Mouse (Mus musculus): Measurements from ENCODE around the gene Iqcn. TPM values are rescaled to one million over a fixed set of nuclear protein-coding genes. Genes with fewer than 3 reads are reported as not detected.
A peak's percentile ranks its signal among the peaks of the same experiment; 100 is the strongest.

Gene Iqcn
- polyA plus RNA-seq, 1 experiment from 2014 or later, result not detected

GRCm38 (mm10) chr8:70764026-70764425, 60.8 kb downstream of the Iqcn start:
- DNase-seq (ENCODE audit: low spot score) (no peak), ATAC-seq (ENCODE audit: insufficient read depth, low FRiP score, low TSS enrichment) (no peak)
- whole genome bisulfite sequencing, result 88% methylated on average over 8 of the region's 8 CpGs
- Histone ChIP-seq H3K4me2 (ENCODE audit: low read depth) (no peak overlapping the region), H3K4me1 (ENCODE audit: control insufficient read depth, insufficient read depth, low read length) (peaks cover 19% of the 10 kb centered on the region), H3K36me3 (ENCODE audit: control insufficient read depth, insufficient read depth, low read length) (peaks cover 8% of the 10 kb centered on the region), H3K9me3 (ENCODE audit: control insufficient read depth, low read length) (no peaks in the 10 kb centered on the region), H3K4me3 (ENCODE audit: low read depth, low read length) (no peak overlapping the region), H3K9ac (ENCODE audit: low read length) (no peak overlapping the region), H3K27me3 (ENCODE audit: control insufficient read depth, insufficient read depth, low read length) (no peaks in the 10 kb centered on the region), H3K27ac (ENCODE audit: low read depth, low read length) (no peak overlapping the region)

- Histone ChIP-seq H3K4me1 (ENCODE audit: control insufficient read depth, insufficient read depth, low read length) (peaks cover 19% of the 10 kb centered on the region), H3K36me3 (ENCODE audit: control insufficient read depth, insufficient read depth, low read length) (peaks cover 8% of the 10 kb centered on the region), H3K9me3 (ENCODE audit: control insufficient read depth, low read length) (no peaks in the 10 kb centered on the region), H3K27ac (ENCODE audit: low read depth, low read length) (no peak overlapping the region), H3K4me2 (ENCODE audit: low read depth) (no peak overlapping the region), H3K27me3 (ENCODE audit: control insufficient read depth, insufficient read depth, low read length) (no peaks in the 10 kb centered on the region), H3K9ac (ENCODE audit: low read length) (no peak overlapping the region), H3K4me3 (ENCODE audit: low read depth, low read length) (no peak overlapping the region)
- ATAC-seq (ENCODE audit: insufficient read depth, low FRiP score, low TSS enrichment) (no peak), DNase-seq (ENCODE audit: low spot score) (no peak)
- WGBS, result 95% methylated on average over 13 of the region's 13 CpGs
Measured at GRCm38 (mm10) chr8:70764676-70765075, 61.4 kb downstream of the Iqcn start.

- H3K9me3 ChIP-seq (ENCODE audit: control insufficient read depth, low read length), result no peaks in the 10 kb centered on the region
- peaks cover 16% of the 10 kb centered on the region for H3K4me1 ChIP-seq (ENCODE audit: control insufficient read depth, insufficient read depth, low read length)
- DNase-seq (ENCODE audit: low spot score) (no peak), ATAC-seq (ENCODE audit: insufficient read depth, low FRiP score, low TSS enrichment) (no peak)
- H3K27ac ChIP-seq (ENCODE audit: low read depth, low read length), result no peak overlapping the region
- H3K4me3 ChIP-seq (ENCODE audit: low read depth, low read length), result no peak overlapping the region
- 83% methylated on average over 9 of the region's 9 CpGs for WGBS
- H3K4me2 ChIP-seq (ENCODE audit: low read depth), result peak overlapping the region; percentile 63
- H3K36me3 ChIP-seq (ENCODE audit: control insufficient read depth, insufficient read depth, low read length), result peaks cover 13% of the 10 kb centered on the region
- no peak overlapping the region for H3K9ac ChIP-seq (ENCODE audit: low read length)
- no peaks in the 10 kb centered on the region for H3K27me3 ChIP-seq (ENCODE audit: control insufficient read depth, insufficient read depth, low read length)
Measured at GRCm38 (mm10) chr8:70765329-70765728, 62.1 kb downstream of the Iqcn start.

GRCm38 (mm10) chr8:70765838-70766570, 62.7 kb downstream of the Iqcn start:
- Histone ChIP-seq H3K4me3 (ENCODE audit: low read depth, low read length) (peak overlapping the region; percentile 31), H3K4me1 (ENCODE audit: control insufficient read depth, insufficient read depth, low read length) (peaks cover 16% of the 10 kb centered on the region), H3K27me3 (ENCODE audit: control insufficient read depth, insufficient read depth, low read length) (no peaks in the 10 kb centered on the region), H3K4me2 (ENCODE audit: low read depth) (peak overlapping the region; percentile 63), H3K36me3 (ENCODE audit: control insufficient read depth, insufficient read depth, low read length) (peaks cover 13% of the 10 kb centered on the region), H3K9ac (ENCODE audit: low read length) (peak overlapping the region; percentile 50), H3K9me3 (ENCODE audit: control insufficient read depth, low read length) (no peaks in the 10 kb centered on the region), H3K27ac (ENCODE audit: low read depth, low read length) (no peak overlapping the region)
- ATAC-seq (ENCODE audit: insufficient read depth, low FRiP score, low TSS enrichment), result no peak
- 3% methylated on average over 34 of the region's 34 CpGs for WGBS
- DNase-seq (ENCODE audit: low spot score), result peak; percentile 42

- peak overlapping the region; percentile 31 for H3K4me3 ChIP-seq (ENCODE audit: low read depth, low read length)
- 9% methylated on average over 21 of the region's 21 CpGs for WGBS
- ATAC-seq (ENCODE audit: insufficient read depth, low FRiP score, low TSS enrichment), result 0 out of 2 replicates have a peak, but pooled peaks have one; percentile 6
- no peaks in the 10 kb centered on the region for H3K9me3 ChIP-seq (ENCODE audit: control insufficient read depth, low read length)
- peaks cover 16% of the 10 kb centered on the region for H3K4me1 ChIP-seq (ENCODE audit: control insufficient read depth, insufficient read depth, low read length)
- peaks cover 13% of the 10 kb centered on the region for H3K36me3 ChIP-seq (ENCODE audit: control insufficient read depth, insufficient read depth, low read length)
- DNase-seq (ENCODE audit: low spot score), result no peak
- H3K4me2 ChIP-seq (ENCODE audit: low read depth), result peak overlapping the region; percentile 63
- H3K27ac ChIP-seq (ENCODE audit: low read depth, low read length), result no peak overlapping the region
- no peaks in the 10 kb centered on the region for H3K27me3 ChIP-seq (ENCODE audit: control insufficient read depth, insufficient read depth, low read length)
- H3K9ac ChIP-seq (ENCODE audit: low read length), result peak overlapping the region; percentile 50
Measured at GRCm38 (mm10) chr8:70766571-70767440, 63.5 kb downstream of the Iqcn start.

Other genes starting within 250 kb of the Iqcn start
- 14.6 and 17.0 TPM in 2 replicates for gene Klhl26, start 226.5 kb upstream of the Iqcn start, polyA plus RNA-seq (2014; fragmentation: Nextera tagmentation; extraction: Ambion mirVana)
- gene Tmem59l, start 216.1 kb upstream of the Iqcn start, polyA plus RNA-seq (2014; fragmentation: Nextera tagmentation; extraction: Ambion mirVana), result 19.3 and 20.7 TPM in 2 replicates
- 3.4 and 3.7 TPM in 2 replicates for gene Crlf1, start 210.3 kb upstream of the Iqcn start, polyA plus RNA-seq (2014; fragmentation: Nextera tagmentation; extraction: Ambion mirVana)
- 118 and 132 TPM in 2 replicates for gene Rex1bd, start 196.7 kb upstream of the Iqcn start, polyA plus RNA-seq (2014; fragmentation: Nextera tagmentation; extraction: Ambion mirVana)
- gene Uba52, start 192.7 kb upstream of the Iqcn start, polyA plus RNA-seq (2014; fragmentation: Nextera tagmentation; extraction: Ambion mirVana), result 809 and 814 TPM in 2 replicates
- gene Fkbp8, start 175.7 kb upstream of the Iqcn start, polyA plus RNA-seq (2014; fragmentation: Nextera tagmentation; extraction: Ambion mirVana), result 243 and 252 TPM in 2 replicates
- gene Kxd1, start 175.5 kb upstream of the Iqcn start, polyA plus RNA-seq (2014; fragmentation: Nextera tagmentation; extraction: Ambion mirVana), result 49.8 and 53.8 TPM in 2 replicates
- 18.8 and 22.2 TPM in 2 replicates for gene Ell, start 164.0 kb upstream of the Iqcn start, polyA plus RNA-seq (2014; fragmentation: Nextera tagmentation; extraction: Ambion mirVana)
- gene Isyna1, start 109.1 kb upstream of the Iqcn start, polyA plus RNA-seq (2014; fragmentation: Nextera tagmentation; extraction: Ambion mirVana), result 87.9 and 90.7 TPM in 2 replicates
- gene Ssbp4, start 94.6 kb upstream of the Iqcn start, polyA plus RNA-seq (2014; fragmentation: Nextera tagmentation; extraction: Ambion mirVana), result 125 and 137 TPM in 2 replicates
- 0.85 and 1.2 TPM in 2 replicates for gene Lrrc25, start 87.3 kb upstream of the Iqcn start, polyA plus RNA-seq (2014; fragmentation: Nextera tagmentation; extraction: Ambion mirVana)
- 0.28 TPM in 1 of 2 replicates, not detected in the other for gene Gdf15, start 71.0 kb upstream of the Iqcn start, polyA plus RNA-seq (2014; fragmentation: Nextera tagmentation; extraction: Ambion mirVana)
- gene Pgpep1, start 43.1 kb upstream of the Iqcn start, polyA plus RNA-seq (2014; fragmentation: Nextera tagmentation; extraction: Ambion mirVana), result 246 and 268 TPM in 2 replicates
- gene Lsm4, start 30.2 kb upstream of the Iqcn start, polyA plus RNA-seq (2014; fragmentation: Nextera tagmentation; extraction: Ambion mirVana), result 298 and 301 TPM in 2 replicates
- 167 and 171 TPM in 2 replicates for gene Jund, start 4.5 kb upstream of the Iqcn start, polyA plus RNA-seq (2014; fragmentation: Nextera tagmentation; extraction: Ambion mirVana)
- gene Gm3336, start 15.1 kb downstream of the Iqcn start, polyA plus RNA-seq (2014; fragmentation: Nextera tagmentation; extraction: Ambion mirVana), result not detected in 2 replicates
- gene Pde4c, start 20.3 kb downstream of the Iqcn start, polyA plus RNA-seq (2014; fragmentation: Nextera tagmentation; extraction: Ambion mirVana), result 0.42 TPM in 1 of 2 replicates, not detected in the other
- gene Rab3a, start 51.2 kb downstream of the Iqcn start, polyA plus RNA-seq (2014; fragmentation: Nextera tagmentation; extraction: Ambion mirVana), result 97.9 and 111 TPM in 2 replicates
- 40.7 and 41.3 TPM in 2 replicates for gene Mpv17l2, start 57.5 kb downstream of the Iqcn start, polyA plus RNA-seq (2014; fragmentation: Nextera tagmentation; extraction: Ambion mirVana)
- gene Pik3r2, start 73.3 kb downstream of the Iqcn start, polyA plus RNA-seq (2014; fragmentation: Nextera tagmentation; extraction: Ambion mirVana), result 52.4 and 54.7 TPM in 2 replicates
- gene Mast3, start 101.6 kb downstream of the Iqcn start, polyA plus RNA-seq (2014; fragmentation: Nextera tagmentation; extraction: Ambion mirVana), result 10.5 and 14.7 TPM in 2 replicates
- not detected in 2 replicates for gene Il12rb1, start 105.0 kb downstream of the Iqcn start, polyA plus RNA-seq (2014; fragmentation: Nextera tagmentation; extraction: Ambion mirVana)
- 8.8 and 10.2 TPM in 2 replicates for gene Arrdc2, start 136.3 kb downstream of the Iqcn start, polyA plus RNA-seq (2014; fragmentation: Nextera tagmentation; extraction: Ambion mirVana)
- 14.0 and 14.1 TPM in 2 replicates for gene Kcnn1, start 159.8 kb downstream of the Iqcn start, polyA plus RNA-seq (2014; fragmentation: Nextera tagmentation; extraction: Ambion mirVana)
- gene Ccdc124, start 170.5 kb downstream of the Iqcn start, polyA plus RNA-seq (2014; fragmentation: Nextera tagmentation; extraction: Ambion mirVana), result 152 and 155 TPM in 2 replicates
- 0.87 and 1.1 TPM in 2 replicates for gene Slc5a5, start 189.3 kb downstream of the Iqcn start, polyA plus RNA-seq (2014; fragmentation: Nextera tagmentation; extraction: Ambion mirVana)
- gene Rpl18a, start 194.0 kb downstream of the Iqcn start, polyA plus RNA-seq (2014; fragmentation: Nextera tagmentation; extraction: Ambion mirVana), result 3,152 and 3,217 TPM in 2 replicates
- gene Map1s, start 202.5 kb downstream of the Iqcn start, polyA plus RNA-seq (2014; fragmentation: Nextera tagmentation; extraction: Ambion mirVana), result 45.4 and 47.1 TPM in 2 replicates